Mouse (Mus musculus): ENCODE data around the gene Lipc. TPM values are rescaled to one million over a fixed set of nuclear protein-coding genes. Genes with fewer than 3 reads are reported as not detected.
A peak's percentile ranks its signal among the peaks of the same experiment; 100 is the strongest.

Gene Lipc
- polyA plus RNA-seq, 1 experiment from 2014 or later: 3.6 TPM

- Histone ChIP-seq H3K9me3 (no peaks in the 10 kb centered on the region), H3K27ac (no peak overlapping the region), H3K27me3 (replicated peaks) (no peaks in the 10 kb centered on the region), H3K36me3 (no peaks in the 10 kb centered on the region), H3K4me3 (replicated peaks) (no peak overlapping the region), H3K9ac (no peak overlapping the region), H3K4me2 (no peak overlapping the region), H3K4me1 (no peaks in the 10 kb centered on the region)
- no peak for ATAC-seq (ENCODE audit: insufficient read depth, low FRiP score, low read depth)
- WGBS: 75% methylated on average over 8 of the region's 8 CpGs
These were observed 2.7 kb downstream of the Lipc start for GRCm38 (mm10) chr9:70949336-70949735.

- ATAC-seq (ENCODE audit: insufficient read depth, low FRiP score, low read depth): no peak
- H3K36me3 ChIP-seq: no peaks in the 10 kb centered on the region
- no peak overlapping the region for H3K27ac ChIP-seq
- no peaks in the 10 kb centered on the region for H3K4me1 ChIP-seq
- no peaks in the 10 kb centered on the region for H3K27me3 ChIP-seq (replicated peaks)
- H3K9me3 ChIP-seq: no peaks in the 10 kb centered on the region
- 78% methylated on average over 5 of the region's 5 CpGs for WGBS
- H3K4me2 ChIP-seq: no peak overlapping the region
- H3K9ac ChIP-seq: no peak overlapping the region
- no peak overlapping the region for H3K4me3 ChIP-seq (replicated peaks)
These were observed 4.7 kb downstream of the Lipc start for GRCm38 (mm10) chr9:70947312-70947711.

- 64% methylated on average over 9 of the region's 9 CpGs for WGBS
- Histone ChIP-seq H3K4me2 (no peak overlapping the region), H3K27me3 (replicated peaks) (no peaks in the 10 kb centered on the region), H3K36me3 (no peaks in the 10 kb centered on the region), H3K4me3 (replicated peaks) (no peak overlapping the region), H3K27ac (no peak overlapping the region), H3K9me3 (no peaks in the 10 kb centered on the region), H3K4me1 (0 out of 2 replicates have a peak, but pooled peaks cover 2% of the 10 kb centered on the region), H3K9ac (no peak overlapping the region)
- ATAC-seq (ENCODE audit: insufficient read depth, low FRiP score, low read depth): no peak
These were observed 9.2 kb downstream of the Lipc start for GRCm38 (mm10) chr9:70942686-70943333.

GRCm38 (mm10) chr9:70939752-70940501 is 12.1 kb downstream of the Lipc start:
- peak; percentile 47; the same call in 1 of the 2 replicates for ATAC-seq (ENCODE audit: insufficient read depth, low FRiP score, low read depth)
- Histone ChIP-seq H3K27me3 (replicated peaks) (no peaks in the 10 kb centered on the region), H3K27ac (no peak overlapping the region), H3K9ac (no peak overlapping the region), H3K36me3 (no peaks in the 10 kb centered on the region), H3K4me2 (no peak overlapping the region), H3K9me3 (no peaks in the 10 kb centered on the region), H3K4me1 (0 out of 2 replicates have a peak, but pooled peaks cover 2% of the 10 kb centered on the region), H3K4me3 (replicated peaks) (no peak overlapping the region)
- 62% methylated on average over 8 of the region's 8 CpGs for WGBS

- H3K9me3 ChIP-seq: no peaks in the 10 kb centered on the region
- no peak overlapping the region for H3K9ac ChIP-seq
- no peak overlapping the region for H3K4me2 ChIP-seq
- no peak overlapping the region for H3K27ac ChIP-seq
- no peaks in the 10 kb centered on the region for H3K36me3 ChIP-seq
- H3K4me1 ChIP-seq: 0 out of 2 replicates have a peak, but pooled peaks cover 2% of the 10 kb centered on the region
- 48% methylated on average over 2 of the region's 2 CpGs for WGBS
- no peaks in the 10 kb centered on the region for H3K27me3 ChIP-seq (replicated peaks)
- no peak for ATAC-seq (ENCODE audit: insufficient read depth, low FRiP score, low read depth)
- no peak overlapping the region for H3K4me3 ChIP-seq (replicated peaks)
These were observed 13.2 kb downstream of the Lipc start for GRCm38 (mm10) chr9:70938850-70939249.

GRCm38 (mm10) chr9:70938134-70938533 is 13.9 kb downstream of the Lipc start:
- ATAC-seq (ENCODE audit: insufficient read depth, low FRiP score, low read depth): no peak

GRCm38 (mm10) chr9:70934587-70935295 is 17.3 kb downstream of the Lipc start:
- no peak overlapping the region for H3K4me2 ChIP-seq
- no peaks in the 10 kb centered on the region for H3K27me3 ChIP-seq (replicated peaks)
- no peak for ATAC-seq (ENCODE audit: insufficient read depth, low FRiP score, low read depth)
- no peak overlapping the region for H3K27ac ChIP-seq
- no peak overlapping the region for H3K9ac ChIP-seq
- H3K4me1 ChIP-seq: no peaks in the 10 kb centered on the region
- no peaks in the 10 kb centered on the region for H3K9me3 ChIP-seq
- H3K4me3 ChIP-seq (replicated peaks): no peak overlapping the region
- 60% methylated on average over 8 of the region's 8 CpGs for WGBS
- H3K36me3 ChIP-seq: no peaks in the 10 kb centered on the region

More at GRCm38 (mm10) chr9:70938134-70938533, 13.9 kb downstream of the Lipc start:
- WGBS: 88% methylated on average over 6 of the region's 6 CpGs
- Histone ChIP-seq H3K36me3 (no peaks in the 10 kb centered on the region), H3K27ac (no peak overlapping the region), H3K4me1 (0 out of 2 replicates have a peak, but pooled peaks cover 2% of the 10 kb centered on the region), H3K4me3 (replicated peaks) (no peak overlapping the region), H3K4me2 (no peak overlapping the region), H3K27me3 (replicated peaks) (no peaks in the 10 kb centered on the region), H3K9ac (no peak overlapping the region), H3K9me3 (no peaks in the 10 kb centered on the region)

- WGBS: 65% methylated on average over 5 of the region's 5 CpGs
- no peaks in the 10 kb centered on the region for H3K36me3 ChIP-seq
- ATAC-seq (ENCODE audit: insufficient read depth, low FRiP score, low read depth): no peak
These were observed 21.4 kb downstream of the Lipc start for GRCm38 (mm10) chr9:70930641-70931020.

GRCm38 (mm10) chr9:70929840-70930640 is 22.0 kb downstream of the Lipc start:
- WGBS: 55% methylated on average over 15 of the region's 15 CpGs
- H3K27ac ChIP-seq: no peak overlapping the region
- no peaks in the 10 kb centered on the region for H3K36me3 ChIP-seq
- H3K4me3 ChIP-seq (replicated peaks): no peak overlapping the region
- H3K9ac ChIP-seq: no peak overlapping the region
- no peaks in the 10 kb centered on the region for H3K27me3 ChIP-seq (replicated peaks)
- no peaks in the 10 kb centered on the region for H3K9me3 ChIP-seq
- no peak for ATAC-seq (ENCODE audit: insufficient read depth, low FRiP score, low read depth)
- no peak overlapping the region for H3K4me2 ChIP-seq
- no peaks in the 10 kb centered on the region for H3K4me1 ChIP-seq

More at GRCm38 (mm10) chr9:70930641-70931020, 21.4 kb downstream of the Lipc start:
- no peaks in the 10 kb centered on the region for H3K4me1 ChIP-seq
- no peaks in the 10 kb centered on the region for H3K9me3 ChIP-seq
- no peak overlapping the region for H3K27ac ChIP-seq
- H3K4me3 ChIP-seq (replicated peaks): no peak overlapping the region
- no peak overlapping the region for H3K4me2 ChIP-seq
- no peak overlapping the region for H3K9ac ChIP-seq
- H3K27me3 ChIP-seq (replicated peaks): no peaks in the 10 kb centered on the region

- Histone ChIP-seq H3K4me3 (replicated peaks) (no peak overlapping the region), H3K4me1 (no peaks in the 10 kb centered on the region), H3K27ac (no peak overlapping the region), H3K4me2 (no peak overlapping the region), H3K9ac (no peak overlapping the region), H3K27me3 (replicated peaks) (no peaks in the 10 kb centered on the region), H3K9me3 (no peaks in the 10 kb centered on the region), H3K36me3 (no peaks in the 10 kb centered on the region)
- no peak for ATAC-seq (ENCODE audit: insufficient read depth, low FRiP score, low read depth)
- 79% methylated on average over 1 of the region's 1 CpGs for WGBS
These were observed 23.6 kb downstream of the Lipc start for GRCm38 (mm10) chr9:70928472-70928871.

GRCm38 (mm10) chr9:70927701-70928100 is 24.3 kb downstream of the Lipc start:
- no peak for ATAC-seq (ENCODE audit: insufficient read depth, low FRiP score, low read depth)
- no peaks in the 10 kb centered on the region for H3K27me3 ChIP-seq (replicated peaks)
- no peaks in the 10 kb centered on the region for H3K4me1 ChIP-seq
- H3K36me3 ChIP-seq: no peaks in the 10 kb centered on the region
- no peak overlapping the region for H3K9ac ChIP-seq
- peak overlapping the region; percentile 80 for H3K27ac ChIP-seq
- H3K4me2 ChIP-seq: no peak overlapping the region
- H3K9me3 ChIP-seq: no peaks in the 10 kb centered on the region
- H3K4me3 ChIP-seq (replicated peaks): no peak overlapping the region

All from stomach, embryonic 15.5 days (tissue).